Mouse (Mus musculus): Measurements from ENCODE around the gene Ppan. TPM values are rescaled to one million over a fixed set of nuclear protein-coding genes. Genes with fewer than 3 reads are reported as not detected.

Ppan gene
- polyA plus RNA-seq, 1 experiment, result 14.9 TPM

- no peaks in the 10 kb centered on the region; the same call in 1 of the 2 replicates for H3K36me3 ChIP-seq (ENCODE audit: control insufficient read depth)
- TF ChIP-seq GATA1 (IDR thresholded peaks at IDR 0.05; ENCODE audit: low read length), result no peak
- no peak for TF ChIP-seq TAL1 (IDR thresholded peaks at IDR 0.05; ENCODE audit: low read length)
- H3K4me3 ChIP-seq (replicated peaks), result no peak overlapping the region
- peaks cover 16% of the 10 kb centered on the region for H3K4me1 ChIP-seq (ENCODE audit: control insufficient read depth)
- no peaks in the 10 kb centered on the region for H3K9me3 ChIP-seq (ENCODE audit: control insufficient read depth, low read length)
- H3K27me3 ChIP-seq (ENCODE audit: control insufficient read depth), result peaks cover 33% of the 10 kb centered on the region
Measured at GRCm38 (mm10) chr9:20866879-20867278, 21.1 kb upstream of the Ppan start.

DNA sequence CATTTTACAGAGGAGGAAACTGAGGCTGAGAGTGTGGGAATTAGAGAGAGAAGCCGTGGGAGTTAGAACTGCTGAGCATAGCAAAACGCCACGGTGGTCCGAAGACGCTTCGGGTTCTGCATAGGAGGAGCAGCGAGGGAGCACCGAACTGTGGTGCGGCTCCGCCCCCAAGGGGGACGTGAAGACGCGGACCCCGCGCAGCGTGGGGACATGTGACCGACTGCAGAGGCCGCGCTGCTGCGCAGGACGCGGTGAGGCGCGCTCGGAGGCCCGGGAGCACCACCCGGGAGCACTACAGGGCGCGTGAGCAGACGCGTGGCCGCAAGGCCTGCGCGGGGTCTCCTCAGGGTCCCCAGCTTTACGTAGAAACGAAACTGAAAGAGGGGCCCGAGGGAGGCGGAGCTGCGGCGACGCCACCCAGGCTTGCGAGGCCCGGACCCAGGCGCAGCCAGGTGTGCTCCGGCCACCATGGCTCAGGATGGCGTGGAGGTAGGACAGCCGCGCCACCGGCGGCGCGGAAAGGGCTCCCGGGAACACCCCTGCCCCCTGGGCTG, 19.4 kb upstream of the Ppan start, which contains the start of gene A230050P20Rik:
Gene A230050P20Rik, plus strand, starts transcription at position 195 of the 554 bp plus-strand sequence.
- Histone ChIP-seq H3K4me3 (replicated peaks) (peak within 1 kb of the TSS; percentile 61), H3K36me3 (ENCODE audit: control insufficient read depth) (peaks cover 7% of the 10 kb centered on the region; the same call in 1 of the 2 replicates), H3K9me3 (ENCODE audit: control insufficient read depth, low read length) (no peaks in the 10 kb centered on the region), H3K4me1 (ENCODE audit: control insufficient read depth) (peaks cover 15% of the 10 kb centered on the region), H3K27me3 (ENCODE audit: control insufficient read depth) (peaks cover 33% of the 10 kb centered on the region)
- TF ChIP-seq GATA1 (IDR thresholded peaks at IDR 0.05; ENCODE audit: low read length), result no peak

- peaks cover 15% of the 10 kb centered on the region for H3K4me1 ChIP-seq (ENCODE audit: control insufficient read depth)
- TF ChIP-seq GATA1 (IDR thresholded peaks at IDR 0.05; ENCODE audit: low read length), result no peak
- no peak for TF ChIP-seq TAL1 (IDR thresholded peaks at IDR 0.05; ENCODE audit: low read length)
- no peaks in the 10 kb centered on the region for H3K9me3 ChIP-seq (ENCODE audit: control insufficient read depth, low read length)
- H3K27me3 ChIP-seq (ENCODE audit: control insufficient read depth), result peaks cover 33% of the 10 kb centered on the region
- H3K36me3 ChIP-seq (ENCODE audit: control insufficient read depth), result peaks cover 10% of the 10 kb centered on the region; the same call in 1 of the 2 replicates
- H3K4me3 ChIP-seq (replicated peaks), result peak overlapping the region; percentile 61
Measured at GRCm38 (mm10) chr9:20869246-20869645, 18.7 kb upstream of the Ppan start.

- Histone ChIP-seq H3K36me3 (ENCODE audit: control insufficient read depth) (peaks cover 10% of the 10 kb centered on the region; the same call in 1 of the 2 replicates), H3K27me3 (ENCODE audit: control insufficient read depth) (peaks cover 30% of the 10 kb centered on the region)
- TF ChIP-seq TAL1 (IDR thresholded peaks at IDR 0.05; ENCODE audit: low read length), result no peak
- TF ChIP-seq GATA1 (IDR thresholded peaks at IDR 0.05; ENCODE audit: low read length), result no peak
Measured at GRCm38 (mm10) chr9:20870211-20871173, 17.5 kb upstream of the Ppan start.

DNA sequence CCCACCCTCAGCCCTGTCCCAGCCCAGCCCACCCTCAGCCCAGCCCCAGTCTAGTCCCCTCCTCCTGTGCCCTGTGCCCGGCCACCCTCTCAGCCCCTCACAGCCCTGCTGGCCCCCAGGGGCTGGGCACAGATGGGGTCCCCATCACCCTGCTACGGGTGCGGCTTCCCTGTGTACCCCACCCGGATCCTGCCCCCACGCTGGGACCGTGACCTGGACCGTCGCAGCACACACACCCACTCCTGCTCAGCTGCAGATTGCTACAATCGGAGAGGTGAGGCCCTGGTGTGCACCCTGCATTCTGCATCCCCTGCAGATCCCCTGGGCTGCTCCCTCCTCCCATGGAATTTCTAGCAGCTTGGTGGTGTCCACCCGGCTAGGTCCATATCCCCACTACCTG, 15.0 kb upstream of the Ppan start:
- no peak for TF ChIP-seq TAL1 (IDR thresholded peaks at IDR 0.05; ENCODE audit: low read length)
- TF ChIP-seq GATA1 (IDR thresholded peaks at IDR 0.05; ENCODE audit: low read length), result no peak
- Histone ChIP-seq H3K36me3 (ENCODE audit: control insufficient read depth) (peaks cover 10% of the 10 kb centered on the region; the same call in 1 of the 2 replicates), H3K4me3 (replicated peaks) (no peak overlapping the region), H3K27me3 (ENCODE audit: control insufficient read depth) (peaks cover 21% of the 10 kb centered on the region), H3K9me3 (ENCODE audit: control insufficient read depth, low read length) (no peaks in the 10 kb centered on the region), H3K4me1 (ENCODE audit: control insufficient read depth) (peaks cover 32% of the 10 kb centered on the region)

More at GRCm38 (mm10) chr9:20870211-20871173, 17.5 kb upstream of the Ppan start:
- Histone ChIP-seq H3K4me1 (ENCODE audit: control insufficient read depth) (peaks cover 15% of the 10 kb centered on the region), H3K9me3 (ENCODE audit: control insufficient read depth, low read length) (no peaks in the 10 kb centered on the region), H3K4me3 (replicated peaks) (no peak overlapping the region)

GRCm38 (mm10) chr9:20873521-20873920, 14.5 kb upstream of the Ppan start:
- H3K4me3 ChIP-seq (replicated peaks), result no peak overlapping the region
- peaks cover 35% of the 10 kb centered on the region for H3K4me1 ChIP-seq (ENCODE audit: control insufficient read depth)
- peaks cover 10% of the 10 kb centered on the region; the same call in 1 of the 2 replicates for H3K36me3 ChIP-seq (ENCODE audit: control insufficient read depth)
- H3K27me3 ChIP-seq (ENCODE audit: control insufficient read depth), result peaks cover 17% of the 10 kb centered on the region
- no peaks in the 10 kb centered on the region for H3K9me3 ChIP-seq (ENCODE audit: control insufficient read depth, low read length)
- no peak for TF ChIP-seq GATA1 (IDR thresholded peaks at IDR 0.05; ENCODE audit: low read length)
- TF ChIP-seq TAL1 (IDR thresholded peaks at IDR 0.05; ENCODE audit: low read length), result no peak

- Histone ChIP-seq H3K36me3 (ENCODE audit: control insufficient read depth) (peaks cover 10% of the 10 kb centered on the region; the same call in 1 of the 2 replicates), H3K9me3 (ENCODE audit: control insufficient read depth, low read length) (no peaks in the 10 kb centered on the region), H3K4me1 (ENCODE audit: control insufficient read depth) (peaks cover 40% of the 10 kb centered on the region), H3K27me3 (ENCODE audit: control insufficient read depth) (peaks cover 2% of the 10 kb centered on the region; the same call in 1 of the 2 replicates), H3K4me3 (replicated peaks) (no peak overlapping the region)
- no peak for TF ChIP-seq TAL1 (IDR thresholded peaks at IDR 0.05; ENCODE audit: low read length)
- TF ChIP-seq GATA1 (IDR thresholded peaks at IDR 0.05; ENCODE audit: low read length), result no peak
Measured at GRCm38 (mm10) chr9:20875021-20875790, 12.8 kb upstream of the Ppan start.

DNA sequence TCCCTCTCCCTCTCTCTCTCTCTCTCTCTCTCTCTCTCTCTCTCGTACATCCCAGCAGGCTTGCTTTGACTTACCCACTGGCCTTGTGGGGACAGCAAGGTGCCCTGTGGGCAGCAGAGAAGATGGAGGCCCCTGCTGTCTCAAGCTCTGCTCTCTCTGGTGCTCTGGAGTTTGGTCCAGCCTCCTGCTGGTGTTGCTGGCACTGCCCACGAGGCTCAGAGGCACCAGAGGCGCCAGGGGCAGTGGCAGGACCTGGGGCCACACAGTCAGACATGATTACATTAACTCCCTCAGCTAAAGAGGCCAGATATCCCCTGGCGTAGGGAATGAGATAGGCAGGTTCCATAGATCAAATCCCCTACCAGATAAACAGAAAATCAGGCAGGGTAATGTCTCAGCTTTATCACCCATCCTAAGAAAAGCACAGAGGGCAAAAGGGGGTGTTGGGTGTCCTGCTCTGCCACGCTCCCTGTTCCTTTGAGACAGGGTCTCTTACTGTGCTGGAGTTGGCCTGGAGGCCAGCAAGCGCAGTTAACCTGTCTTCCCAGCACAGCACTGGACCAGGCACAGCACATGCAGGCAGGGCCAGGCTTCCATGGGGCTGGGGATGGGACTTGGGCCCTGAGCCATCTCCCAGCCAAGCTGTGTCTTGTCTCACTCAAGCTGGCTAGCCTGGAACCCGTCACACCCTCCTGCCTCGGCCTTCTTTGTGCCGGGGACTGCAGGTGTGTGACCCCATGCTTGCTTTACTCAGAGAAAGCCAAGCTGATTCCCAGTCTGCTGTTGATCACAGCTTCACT, 11.5 kb upstream of the Ppan start:
- H3K4me1 ChIP-seq (ENCODE audit: control insufficient read depth), result peaks cover 40% of the 10 kb centered on the region
- H3K9me3 ChIP-seq (ENCODE audit: control insufficient read depth, low read length), result no peaks in the 10 kb centered on the region
- H3K36me3 ChIP-seq (ENCODE audit: control insufficient read depth), result peaks cover 10% of the 10 kb centered on the region; the same call in 1 of the 2 replicates
- H3K27me3 ChIP-seq (ENCODE audit: control insufficient read depth), result no peaks in the 10 kb centered on the region
- H3K4me3 ChIP-seq (replicated peaks), result no peak overlapping the region
- TF ChIP-seq GATA1 (IDR thresholded peaks at IDR 0.05; ENCODE audit: low read length) (no peak), TAL1 (IDR thresholded peaks at IDR 0.05; ENCODE audit: low read length) (no peak)
